Mouse (Mus musculus): ENCODE data around the gene H2-T22.

DNA sequence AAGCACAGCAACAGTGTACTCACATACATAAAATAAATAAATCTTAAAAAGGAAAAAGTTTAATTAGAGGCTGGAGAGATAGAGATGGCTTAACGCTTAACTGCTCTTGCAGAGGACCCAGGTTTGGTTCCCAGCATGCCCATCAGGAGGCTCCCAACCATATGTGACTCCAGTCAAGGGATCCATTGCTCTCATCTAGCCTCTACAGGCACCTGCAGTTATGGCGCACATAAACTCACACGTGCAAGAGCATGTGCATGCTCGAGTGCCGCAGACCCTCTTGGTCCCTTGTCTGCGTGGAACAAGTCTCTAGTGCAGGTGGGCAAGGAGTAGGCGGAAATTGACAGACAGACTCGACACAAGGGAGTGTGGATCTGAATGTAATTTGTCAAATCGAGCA, 20.4 kb downstream of the H2-T22 start:
- no peak for TF ChIP-seq POLR2A (IDR thresholded peaks at IDR 0.05; ENCODE audit: borderline replicate concordance, extremely low read depth, insufficient read depth, insufficient read length, poor library complexity, severe bottlenecking)
- no peak for TF ChIP-seq CTCF (IDR thresholded peaks at IDR 0.05; ENCODE audit: borderline replicate concordance, extremely low read depth, insufficient read depth, insufficient read length)
